Mouse (Mus musculus): Measurements from ENCODE around the gene Pdlim5. TPM values are rescaled to one million over a fixed set of nuclear protein-coding genes. Genes with fewer than 3 reads are reported as not detected.

Pdlim5 gene
- total RNA-seq, 2 experiments from 2014 or later, result 11.5 to 20.2 TPM

- ATAC-seq (replicated peaks; ENCODE audit: poor library complexity), result no peak
Measured at GRCm38 (mm10) chr3:142279011-142279410, 116.5 kb downstream of the Pdlim5 start.

- ATAC-seq (replicated peaks; ENCODE audit: poor library complexity), result no peak
Measured at GRCm38 (mm10) chr3:142276506-142276905, 119.0 kb downstream of the Pdlim5 start.

GRCm38 (mm10) chr3:142274993-142275392, 120.5 kb downstream of the Pdlim5 start:
- peak; percentile 85 for ATAC-seq (replicated peaks; ENCODE audit: poor library complexity)

GRCm38 (mm10) chr3:142274451-142274850, 121.0 kb downstream of the Pdlim5 start:
- ATAC-seq (replicated peaks; ENCODE audit: poor library complexity), result no peak

- peak; percentile 48 for ATAC-seq (replicated peaks; ENCODE audit: poor library complexity)
Measured at GRCm38 (mm10) chr3:142273265-142273664, 122.2 kb downstream of the Pdlim5 start.

- ATAC-seq (replicated peaks; ENCODE audit: poor library complexity), result no peak
Measured at GRCm38 (mm10) chr3:142256371-142256770, 139.1 kb downstream of the Pdlim5 start.

- ATAC-seq (replicated peaks; ENCODE audit: poor library complexity), result no peak
Measured at GRCm38 (mm10) chr3:142252086-142252485, 143.4 kb downstream of the Pdlim5 start.

GRCm38 (mm10) chr3:142249458-142249857, 146.0 kb downstream of the Pdlim5 start:
- no peak for ATAC-seq (replicated peaks; ENCODE audit: poor library complexity)

GRCm38 (mm10) chr3:142243263-142243662, 152.2 kb downstream of the Pdlim5 start:
- peak; percentile 95 for ATAC-seq (replicated peaks; ENCODE audit: poor library complexity)

- no peak for ATAC-seq (replicated peaks; ENCODE audit: poor library complexity)
Measured at GRCm38 (mm10) chr3:142239298-142239697, 156.2 kb downstream of the Pdlim5 start.

- no peak for ATAC-seq (replicated peaks; ENCODE audit: poor library complexity)
Measured at GRCm38 (mm10) chr3:142238260-142239046, 157.0 kb downstream of the Pdlim5 start.

- no peak for ATAC-seq (replicated peaks; ENCODE audit: poor library complexity)
Measured at GRCm38 (mm10) chr3:142237621-142238020, 157.9 kb downstream of the Pdlim5 start.

- ATAC-seq (replicated peaks; ENCODE audit: poor library complexity), result no peak
Measured at GRCm38 (mm10) chr3:142233606-142234465, 161.7 kb downstream of the Pdlim5 start.

GRCm38 (mm10) chr3:142228665-142229064, 166.8 kb downstream of the Pdlim5 start:
- ATAC-seq (replicated peaks; ENCODE audit: poor library complexity), result no peak

- no peak for ATAC-seq (replicated peaks; ENCODE audit: poor library complexity)
Measured at GRCm38 (mm10) chr3:142222471-142223103, 172.9 kb downstream of the Pdlim5 start.

GRCm38 (mm10) chr3:142219910-142220309, 175.6 kb downstream of the Pdlim5 start:
- ATAC-seq (replicated peaks; ENCODE audit: poor library complexity), result no peak

- ATAC-seq (replicated peaks; ENCODE audit: poor library complexity), result no peak
Measured at GRCm38 (mm10) chr3:142212821-142213220, 182.7 kb downstream of the Pdlim5 start.

GRCm38 (mm10) chr3:142212186-142212585, 183.3 kb downstream of the Pdlim5 start:
- ATAC-seq (replicated peaks; ENCODE audit: poor library complexity), result no peak

- ATAC-seq (replicated peaks; ENCODE audit: poor library complexity), result no peak
Measured at GRCm38 (mm10) chr3:142209981-142210380, 185.5 kb downstream of the Pdlim5 start.

- no peak for ATAC-seq (replicated peaks; ENCODE audit: poor library complexity)
Measured at GRCm38 (mm10) chr3:142209057-142209456, 186.4 kb downstream of the Pdlim5 start.

GRCm38 (mm10) chr3:142207488-142207887, 188.0 kb downstream of the Pdlim5 start:
- peak; percentile 42 for ATAC-seq (replicated peaks; ENCODE audit: poor library complexity)
